Mouse (Mus musculus): ENCODE results near the gene Itga2. TPM values are rescaled to one million over a fixed set of nuclear protein-coding genes. Genes with fewer than 3 reads are reported as not detected.
A peak's percentile ranks its signal among the peaks of the same experiment; 100 is the strongest.

Itga2 gene
- total RNA-seq, 2 experiments from 2014 or later, result 0.04 to 0.32 TPM

- no peak for ATAC-seq (replicated peaks; ENCODE audit: poor library complexity)
Observed at GRCm38 (mm10) chr13:114825377-114825855, 106.5 kb downstream of the Itga2 start.

- no peak for ATAC-seq (replicated peaks; ENCODE audit: poor library complexity)
Observed at GRCm38 (mm10) chr13:114822871-114823270, 109.0 kb downstream of the Itga2 start.

GRCm38 (mm10) chr13:114818513-114818912 lies 113.4 kb downstream of the Itga2 start:
- ATAC-seq (replicated peaks; ENCODE audit: poor library complexity), result peak; percentile 32

GRCm38 (mm10) chr13:114817751-114818360 lies 114.0 kb downstream of the Itga2 start, which contains the start of gene Mocs2:
Mocs2 (plus strand) TSS chr13:114818236.
- ATAC-seq (replicated peaks; ENCODE audit: poor library complexity), result peak; percentile 95

GRCm38 (mm10) chr13:114809624-114810210 lies 122.2 kb downstream of the Itga2 start:
- ATAC-seq (replicated peaks; ENCODE audit: poor library complexity), result no peak

GRCm38 (mm10) chr13:114802971-114803370 lies 128.9 kb downstream of the Itga2 start:
- no peak for ATAC-seq (replicated peaks; ENCODE audit: poor library complexity)

- ATAC-seq (replicated peaks; ENCODE audit: poor library complexity), result no peak
Observed at GRCm38 (mm10) chr13:114801857-114802256, 130.0 kb downstream of the Itga2 start.

- peak; percentile 86 for ATAC-seq (replicated peaks; ENCODE audit: poor library complexity)
Observed at GRCm38 (mm10) chr13:114793250-114794030, 138.5 kb downstream of the Itga2 start.

GRCm38 (mm10) chr13:114791511-114791910 lies 140.4 kb downstream of the Itga2 start:
- 0 out of 2 replicates have a peak, but pooled peaks have one; percentile 49 for ATAC-seq (replicated peaks; ENCODE audit: poor library complexity)

Other genes with a start within 250 kb of the Itga2 start
- gene Mocs2, start 113.9 kb downstream of the Itga2 start, total RNA-seq (2015), result 41.5 and 42.1 TPM in 2 replicates
- 39.9 and 43.1 TPM in 2 replicates for gene Mocs2, start 113.9 kb downstream of the Itga2 start, total RNA-seq (2017)
- gene Pelo, start 158.1 kb upstream of the Itga2 start, total RNA-seq (2015), result 13.2 and 16.6 TPM in 2 replicates
- gene Pelo, start 158.1 kb upstream of the Itga2 start, total RNA-seq (2017), result 13.9 and 15.5 TPM in 2 replicates
- 17.4 and 21.6 TPM in 2 replicates for gene Gm49395, start 169.8 kb upstream of the Itga2 start, total RNA-seq (2015)
- 3.1 and 5.7 TPM in 2 replicates for gene Gm49395, start 169.8 kb upstream of the Itga2 start, total RNA-seq (2017)
- gene Itga1, start 169.9 kb upstream of the Itga2 start, total RNA-seq (2015), result 12.3 and 18.0 TPM in 2 replicates
- gene Itga1, start 169.9 kb upstream of the Itga2 start, total RNA-seq (2017), result 7.0 and 8.8 TPM in 2 replicates

Data from megakaryocyte progenitor cell, adult 5-6 weeks (primary cell).